Mouse (Mus musculus): Measurements from ENCODE around the gene Klhl36. TPM values are rescaled to one million over a fixed set of nuclear protein-coding genes. Genes with fewer than 3 reads are reported as not detected.

The Klhl36 gene
- total RNA-seq, 1 experiment: 3.6 TPM

DNA sequence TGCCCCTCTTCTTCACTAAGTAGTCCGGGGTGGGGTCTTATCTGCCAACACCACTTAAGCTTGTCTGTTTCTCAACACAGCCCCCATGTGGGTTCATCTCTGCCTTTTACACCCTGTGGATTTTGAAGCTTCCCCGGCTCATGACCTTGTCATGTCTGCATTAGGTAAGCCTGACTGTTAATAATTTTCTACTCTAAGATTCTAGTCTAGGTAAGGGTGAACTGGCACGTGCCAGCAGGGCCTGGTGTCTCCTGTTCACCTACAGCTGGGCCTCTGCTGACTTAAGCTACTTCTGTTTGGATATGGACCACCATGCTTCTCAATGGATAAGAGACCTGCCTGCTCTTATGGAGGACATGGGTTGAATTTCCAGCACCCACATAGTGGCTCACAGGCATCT is 39.3 kb downstream of the Klhl36 start:
- no peaks in the 10 kb centered on the region for H3K36me3 ChIP-seq (ENCODE audit: control insufficient read depth, insufficient read depth, low read length, poor library complexity, severe bottlenecking)

DNA sequence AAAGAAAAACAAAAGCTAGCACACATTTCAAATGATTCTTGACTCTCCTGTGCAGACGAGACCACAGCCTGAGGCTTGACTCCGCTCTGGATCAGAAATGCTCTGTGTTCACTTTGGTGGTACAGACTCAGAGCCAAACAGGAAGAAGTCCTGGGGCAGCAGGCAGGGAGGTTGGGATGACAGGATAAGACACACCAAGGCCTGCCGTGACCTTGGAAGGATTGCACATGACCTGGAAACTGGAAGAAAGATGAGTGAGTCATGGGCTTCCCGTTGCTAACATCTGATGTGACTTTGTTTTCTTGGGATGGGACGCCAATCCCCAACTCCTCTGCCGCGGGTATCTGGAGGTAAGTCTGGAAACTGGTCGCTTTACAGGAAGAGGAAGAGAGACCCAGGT is 39.9 kb downstream of the Klhl36 start:
- no peak for TF ChIP-seq ZNF384 (IDR thresholded peaks at IDR 0.05; ENCODE audit: low read depth, low read length)
- TF ChIP-seq ZC3H11A (IDR thresholded peaks at IDR 0.05; ENCODE audit: borderline replicate concordance, low read depth, low read length): no peak
- no peak for TF ChIP-seq MAFK (IDR thresholded peaks at IDR 0.05; ENCODE audit: insufficient read depth, low read depth, low read length)
- TF ChIP-seq CHD2 (IDR thresholded peaks at IDR 0.05; ENCODE audit: low read depth, low read length): no peak
- no peak for TF ChIP-seq HCFC1 (IDR thresholded peaks at IDR 0.05; ENCODE audit: borderline replicate concordance, insufficient read depth, low read length)
- peaks cover 2 to 6% of the 10 kb centered on the region in 2 experiments; a peak in 2 of 4 replicates for H3K4me1 ChIP-seq (ENCODE audit: control insufficient read depth in 2 of 2, insufficient read depth in 2 of 2, low read length in 2 of 2, poor library complexity in 1 of 2)
- H3K4me3 ChIP-seq (ENCODE audit: insufficient read depth in 1 of 2, low read depth in 1 of 2, low read length in 2 of 2, poor library complexity in 1 of 2, severe bottlenecking in 1 of 2): no peak overlapping the region
- H3K36me3 ChIP-seq (ENCODE audit: control insufficient read depth, insufficient read depth, low read length, poor library complexity, severe bottlenecking): no peaks in the 10 kb centered on the region
- in situ Hi-C loops (cut with MboI; ENCODE audit: low sequenced_read_pairs in 2 of 2, unreplicated experiment in 2 of 2): no loop called here
- no peaks in the 10 kb centered on the region for H3K9me3 ChIP-seq (ENCODE audit: control insufficient read depth, insufficient read depth, low read depth, low read length)
- DNase-seq (ENCODE audit: low read depth, low spot score): no peak
- H3K9ac ChIP-seq (ENCODE audit: insufficient read depth, low read depth, low read length, poor library complexity, severe bottlenecking): no peak overlapping the region
- no peak overlapping the region for H3K27ac ChIP-seq (ENCODE audit: insufficient read depth, low read depth, low read length, poor library complexity, severe bottlenecking)

More for the DNA sequence above, 39.3 kb downstream of the Klhl36 start:
- no peak overlapping the region for H3K9ac ChIP-seq (ENCODE audit: insufficient read depth, low read depth, low read length, poor library complexity, severe bottlenecking)
- DNase-seq (ENCODE audit: low read depth, low spot score): no peak
- no peak for TF ChIP-seq MAFK (IDR thresholded peaks at IDR 0.05; ENCODE audit: insufficient read depth, low read depth, low read length)
- no peak for TF ChIP-seq ZNF384 (IDR thresholded peaks at IDR 0.05; ENCODE audit: low read depth, low read length)
- no peak for TF ChIP-seq ZC3H11A (IDR thresholded peaks at IDR 0.05; ENCODE audit: borderline replicate concordance, low read depth, low read length)
- no peak for TF ChIP-seq HCFC1 (IDR thresholded peaks at IDR 0.05; ENCODE audit: borderline replicate concordance, insufficient read depth, low read length)
- no peak for TF ChIP-seq CHD2 (IDR thresholded peaks at IDR 0.05; ENCODE audit: low read depth, low read length)
- no peaks in the 10 kb centered on the region for H3K9me3 ChIP-seq (ENCODE audit: control insufficient read depth, insufficient read depth, low read depth, low read length)
- no peak overlapping the region for H3K4me3 ChIP-seq (ENCODE audit: insufficient read depth in 1 of 2, low read depth in 1 of 2, low read length in 2 of 2, poor library complexity in 1 of 2, severe bottlenecking in 1 of 2)
- H3K27ac ChIP-seq (ENCODE audit: insufficient read depth, low read depth, low read length, poor library complexity, severe bottlenecking): no peak overlapping the region
- peaks cover 2 to 6% of the 10 kb centered on the region in 2 experiments; a peak in 1 of 4 replicates for H3K4me1 ChIP-seq (ENCODE audit: control insufficient read depth in 2 of 2, insufficient read depth in 2 of 2, low read length in 2 of 2, poor library complexity in 1 of 2)
- in situ Hi-C loops (cut with MboI; ENCODE audit: low sequenced_read_pairs in 2 of 2, unreplicated experiment in 2 of 2): no loop called here

DNA sequence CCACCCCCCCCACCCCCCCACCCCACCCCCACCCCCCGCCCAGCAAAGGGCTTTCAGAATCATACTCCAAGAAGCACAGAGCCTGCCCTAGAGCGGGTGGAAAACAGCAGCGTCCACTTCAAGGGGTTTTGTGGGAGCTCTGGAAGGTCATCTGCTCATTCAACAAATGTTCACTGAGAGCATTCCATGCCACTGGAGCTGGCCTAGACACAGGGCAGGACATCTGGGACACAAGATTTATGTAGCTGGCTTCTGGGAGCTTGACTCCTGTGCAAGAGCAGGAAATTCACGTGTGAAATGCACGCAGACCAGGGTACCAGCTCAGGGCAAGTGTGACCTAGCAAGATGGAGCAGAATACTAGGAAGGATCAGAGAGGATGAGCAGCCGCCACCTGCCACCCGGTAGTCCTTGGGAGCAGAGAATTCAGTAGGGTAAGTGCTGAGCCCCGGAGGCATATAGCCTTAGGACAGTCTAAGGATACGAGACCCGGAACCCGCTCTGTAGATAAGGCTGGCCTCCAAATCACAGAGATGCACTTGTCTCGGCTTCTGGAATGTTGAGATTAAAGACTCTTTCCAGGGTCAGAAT is 42.4 kb downstream of the Klhl36 start:
- Histone ChIP-seq H3K36me3 (ENCODE audit: control insufficient read depth, insufficient read depth, low read length, poor library complexity, severe bottlenecking) (no peaks in the 10 kb centered on the region), H3K9me3 (ENCODE audit: control insufficient read depth, insufficient read depth, low read depth, low read length) (no peaks in the 10 kb centered on the region), H3K27ac (ENCODE audit: insufficient read depth, low read depth, low read length, poor library complexity, severe bottlenecking) (no peak overlapping the region), H3K9ac (ENCODE audit: insufficient read depth, low read depth, low read length, poor library complexity, severe bottlenecking) (no peak overlapping the region), H3K4me3 (ENCODE audit: insufficient read depth in 1 of 2, low read depth in 1 of 2, low read length in 2 of 2, poor library complexity in 1 of 2, severe bottlenecking in 1 of 2) (no peak overlapping the region), H3K4me1 (ENCODE audit: control insufficient read depth in 2 of 2, insufficient read depth in 2 of 2, low read length in 2 of 2, poor library complexity in 1 of 2) (peaks cover 2 to 14% of the 10 kb centered on the region in 2 experiments; a peak in 2 of 4 replicates)
- in situ Hi-C loops (cut with MboI; ENCODE audit: low sequenced_read_pairs in 2 of 2, unreplicated experiment in 2 of 2): no loop called here
- TF ChIP-seq MAFK (IDR thresholded peaks at IDR 0.05; ENCODE audit: insufficient read depth, low read depth, low read length) (no peak), HCFC1 (IDR thresholded peaks at IDR 0.05; ENCODE audit: borderline replicate concordance, insufficient read depth, low read length) (no peak), CHD2 (IDR thresholded peaks at IDR 0.05; ENCODE audit: low read depth, low read length) (no peak), ZNF384 (IDR thresholded peaks at IDR 0.05; ENCODE audit: low read depth, low read length) (no peak), ZC3H11A (IDR thresholded peaks at IDR 0.05; ENCODE audit: borderline replicate concordance, low read depth, low read length) (no peak)
- no peak for DNase-seq (ENCODE audit: low read depth, low spot score)

DNA sequence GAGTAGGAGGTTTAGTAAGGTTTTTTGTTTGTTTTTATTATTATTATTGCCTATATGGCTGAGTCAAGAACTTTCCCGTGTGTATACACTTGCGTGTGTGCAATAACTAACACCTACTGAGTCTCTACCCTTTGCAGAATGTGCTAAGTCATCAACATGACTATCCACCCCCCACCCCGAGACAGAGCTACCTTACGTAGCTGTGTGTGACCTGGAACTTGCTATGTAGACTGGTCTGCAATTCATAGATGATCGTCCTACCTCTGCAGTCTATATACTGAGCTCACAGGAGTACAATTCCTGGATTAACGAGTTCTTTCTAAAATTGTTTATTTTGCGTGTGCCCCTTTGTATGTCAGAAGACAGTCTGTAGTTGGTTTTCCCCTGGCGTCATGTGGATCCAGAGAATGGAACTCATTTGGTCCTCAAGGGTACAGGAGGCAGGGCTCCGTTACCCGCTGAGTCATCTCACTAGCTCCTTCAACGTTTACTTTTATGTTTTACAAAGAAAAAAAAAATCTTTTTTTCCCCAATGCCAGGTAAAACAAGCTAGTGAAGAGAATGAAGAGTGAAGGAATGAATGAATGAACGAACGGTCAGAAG is 48.0 kb downstream of the Klhl36 start, which contains the start of gene Usp10:
Gene Usp10 (plus strand): TSS at position 417 of the 603 bp plus-strand sequence.
- DNase-seq (ENCODE audit: low read depth, low spot score): no peak
- Histone ChIP-seq H3K4me1 (ENCODE audit: control insufficient read depth in 2 of 2, insufficient read depth in 2 of 2, low read length in 2 of 2, poor library complexity in 1 of 2) (peaks cover 6 to 16% of the 10 kb centered on the region in 2 experiments), H3K9ac (ENCODE audit: insufficient read depth, low read depth, low read length, poor library complexity, severe bottlenecking) (peak within 1 kb of the TSS; percentile 95), H3K27ac (ENCODE audit: insufficient read depth, low read depth, low read length, poor library complexity, severe bottlenecking) (peak within 1 kb of the TSS; percentile 77), H3K9me3 (ENCODE audit: control insufficient read depth, insufficient read depth, low read depth, low read length) (no peaks in the 10 kb centered on the region), H3K36me3 (ENCODE audit: control insufficient read depth, insufficient read depth, low read length, poor library complexity, severe bottlenecking) (no peaks in the 10 kb centered on the region), H3K4me3 (ENCODE audit: insufficient read depth in 1 of 2, low read depth in 1 of 2, low read length in 2 of 2, poor library complexity in 1 of 2, severe bottlenecking in 1 of 2) (peak within 1 kb of the TSS; percentile 88)
- TF ChIP-seq MAFK (IDR thresholded peaks at IDR 0.05; ENCODE audit: insufficient read depth, low read depth, low read length) (peak; percentile 25; the same call in 1 of the 2 replicates), HCFC1 (IDR thresholded peaks at IDR 0.05; ENCODE audit: borderline replicate concordance, insufficient read depth, low read length) (no peak), ZC3H11A (IDR thresholded peaks at IDR 0.05; ENCODE audit: borderline replicate concordance, low read depth, low read length) (no peak)
- in situ Hi-C loops (cut with MboI; ENCODE audit: low sequenced_read_pairs in 2 of 2, unreplicated experiment in 2 of 2): no loop called here
